Mouse (Mus musculus) forebrain, postnatal 0 days (tissue): ENCODE measurements around the gene Pcnt. TPM values are rescaled to one million over a fixed set of nuclear protein-coding genes. Genes with fewer than 3 reads are reported as not detected.
A peak's percentile ranks its signal among the peaks of the same experiment; 100 is the strongest.

Source experiments
- ATAC-seq: fragments of 200-750 bp; cut with Nextera tagmentation; 2 replicates; pipeline ENCODE4 v1.8.0; 2017; ENCODE audit warnings: mild to moderate bottlenecking, moderate library complexity
- DNase-seq: peaks from one replicate; pipeline ENCODE4 v3.0.0-alpha.2; 2015
- H3K27ac ChIP-seq: fragments of 300-500 bp; sonication (generic); 2 replicates; pipeline ENCODE4 v1.5.1; 2014; ENCODE audit warnings: low read depth, mild to moderate bottlenecking, antibody characterized with exemption, low read length, moderate library complexity, mixed read lengths
- H3K27me3 ChIP-seq: fragments of 300-500 bp; sonication (generic); 2 replicates; pipeline ENCODE4 v1.6.1; 2014; ENCODE audit warnings: mild to moderate bottlenecking, low read length, mixed read lengths; ENCODE audit not compliant: insufficient read depth
- H3K36me3 ChIP-seq: fragments of 300-500 bp; sonication (generic); 2 replicates; pipeline ENCODE4 v1.6.1; 2014; ENCODE audit warnings: mild to moderate bottlenecking, moderate library complexity; ENCODE audit not compliant: insufficient read depth
- H3K4me1 ChIP-seq: fragments of 300-500 bp; sonication (generic); 2 replicates; pipeline ENCODE4 v1.6.1; 2014; ENCODE audit warnings: antibody characterized with exemption; ENCODE audit not compliant: insufficient read depth
- H3K4me2 ChIP-seq: fragments of 300-500 bp; sonication (generic); 2 replicates; pipeline ENCODE4 v1.6.1; 2014; ENCODE audit warnings: low read depth, mild to moderate bottlenecking, moderate library complexity
- H3K4me3 ChIP-seq: fragments of 300-500 bp; sonication (generic); 2 replicates; pipeline ENCODE4 v1.5.1; 2014; ENCODE audit warnings: low read depth, low read length, mixed read lengths
- H3K9ac ChIP-seq: fragments of 300-500 bp; sonication (generic); 2 replicates; pipeline ENCODE4 v1.6.1; 2014; ENCODE audit warnings: mild to moderate bottlenecking
- H3K9me3 ChIP-seq: fragments of 300-500 bp; sonication (generic); 2 replicates; pipeline ENCODE4 v1.6.1; 2016; ENCODE audit warnings: low read length
- CTCF ChIP-seq: sonication (generic); IDR thresholded peaks from 2 replicates; pipeline ENCODE4 v1.5.1; 2016; ENCODE audit warnings: antibody characterized with exemption, control low read depth, low read depth
- WGBS: fragments of 180-500 bp; shearing (Covaris S2); extraction: QIAGEN DNeasy Blood & Tissue Kit; methylation state at CpG from one replicate; pipeline ENCODE4 v1.1.7; 2014; 5-methylcytosine and 5-hydroxymethylcytosine counted together
- polyA plus RNA-seq: library from polyadenylated mRNA; unstranded; fragments of >200 nt; fragmentation: Nextera tagmentation; extraction: Ambion mirVana; gene quantifications from 2 replicates; pipeline ENCODE4 v1.2.1, GENCODE M21; 2015
- total RNA-seq: library from RNA; depleted of rRNA; stranded (reverse); fragments of >200 nt; gene quantifications from 2 replicates; pipeline ENCODE4 v1.2.3, GENCODE M21; 2014

The Pcnt gene
- total and polyA plus RNA-seq, 2 experiments from 2014 or later, result 4.4 to 19.0 TPM

DNA sequence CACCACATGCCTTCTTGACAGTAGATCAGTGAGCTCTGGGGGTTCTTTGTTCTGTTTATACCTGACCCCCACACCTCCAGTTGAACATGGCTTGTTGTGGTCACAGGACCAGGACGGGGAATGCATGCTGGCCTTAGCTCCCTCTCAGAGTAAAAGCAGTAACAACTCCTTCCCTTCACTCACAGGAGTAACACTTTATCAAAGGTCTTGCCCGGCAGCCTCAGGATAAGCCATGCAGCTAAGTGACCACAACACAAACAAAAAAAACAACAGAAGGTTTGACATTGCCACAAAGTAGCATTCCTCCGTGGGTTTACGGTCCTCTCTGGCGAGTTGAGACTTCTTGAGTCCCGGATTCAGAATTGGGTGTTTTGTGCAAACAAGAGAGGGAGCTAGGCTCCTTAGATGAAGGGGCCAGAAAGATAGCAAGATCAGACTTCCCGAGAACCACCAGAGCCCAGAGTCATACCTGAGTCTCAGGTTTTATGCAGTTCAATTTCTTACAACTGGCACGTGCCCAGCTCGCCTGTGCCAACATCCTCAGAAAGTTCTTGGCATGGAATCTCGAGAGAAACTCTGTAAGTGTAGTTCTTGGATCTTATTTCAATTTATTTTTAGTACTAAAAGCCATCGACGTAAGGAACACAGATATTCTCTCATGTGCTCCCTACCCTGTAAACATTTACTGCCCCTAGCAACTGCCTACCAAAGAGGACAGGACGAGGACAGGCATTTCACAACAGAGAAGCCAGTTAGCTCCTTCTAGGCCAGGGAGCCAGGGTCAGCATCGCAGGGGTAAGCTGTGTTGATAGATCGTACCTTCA lies 5.0 kb upstream of the Pcnt start:
- ATAC-seq (no peak), DNase-seq (peak; percentile 2)
- Histone ChIP-seq H3K9me3 (no peaks in the 10 kb centered on the region), H3K27me3 (no peaks in the 10 kb centered on the region), H3K27ac (no peak overlapping the region), H3K4me3 (no peak overlapping the region), H3K4me2 (no peak overlapping the region), H3K36me3 (no peaks in the 10 kb centered on the region), H3K9ac (no peak overlapping the region), H3K4me1 (peaks cover 4% of the 10 kb centered on the region)
- no peak for TF ChIP-seq CTCF
- 80% methylated on average over 15 of the region's 15 CpGs for WGBS

DNA sequence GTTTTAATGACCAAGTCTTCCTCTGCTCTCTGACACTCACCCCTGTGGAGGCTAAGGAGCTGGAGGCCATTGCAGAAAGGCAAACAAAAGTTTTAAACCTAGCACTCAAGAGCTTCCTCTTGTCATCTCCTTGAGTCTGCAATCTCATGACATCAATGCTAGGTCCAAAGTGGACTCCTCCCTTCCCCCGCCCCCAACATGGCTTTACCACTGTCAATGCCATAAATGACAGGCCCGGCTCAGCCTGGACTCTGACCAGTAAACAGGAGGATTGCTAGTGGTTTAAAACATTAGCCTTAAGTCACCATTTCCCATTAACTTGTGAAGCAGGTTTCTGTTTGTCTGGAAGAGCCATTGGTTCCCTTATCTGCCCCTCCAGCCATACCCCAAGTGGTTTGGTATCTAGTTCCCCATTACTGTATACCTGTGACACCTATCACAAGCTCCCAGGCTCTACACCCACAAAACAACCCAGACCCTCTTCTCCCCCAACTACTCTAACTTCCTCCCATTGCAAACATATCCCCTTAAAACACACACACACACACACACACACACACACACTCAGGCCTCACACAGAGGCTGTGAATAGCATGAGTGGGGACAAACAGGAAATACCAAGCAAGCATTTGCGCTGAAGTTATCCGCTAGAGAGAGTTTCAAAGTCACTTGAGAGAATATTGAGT lies 3.6 kb upstream of the Pcnt start:
- Histone ChIP-seq H3K9ac (no peak overlapping the region), H3K9me3 (no peaks in the 10 kb centered on the region), H3K4me1 (peaks cover 4% of the 10 kb centered on the region), H3K27me3 (no peaks in the 10 kb centered on the region), H3K4me3 (no peak overlapping the region), H3K27ac (no peak overlapping the region), H3K4me2 (no peak overlapping the region), H3K36me3 (no peaks in the 10 kb centered on the region)
- DNase-seq (no peak), ATAC-seq (no peak)
- TF ChIP-seq CTCF, result no peak
- 85% methylated on average over 4 of the region's 4 CpGs for WGBS

- TF ChIP-seq CTCF, result no peak
- no peak within 1 kb of the TSS for H3K4me2 ChIP-seq
These were observed 2.3 kb downstream of the Pcnt start, which contains the start of gene AC141477.1 for GRCm38 (mm10) chr10:76440281-76440680. TSS of gene AC141477.1 (minus strand) at chr10:76440444.

DNA sequence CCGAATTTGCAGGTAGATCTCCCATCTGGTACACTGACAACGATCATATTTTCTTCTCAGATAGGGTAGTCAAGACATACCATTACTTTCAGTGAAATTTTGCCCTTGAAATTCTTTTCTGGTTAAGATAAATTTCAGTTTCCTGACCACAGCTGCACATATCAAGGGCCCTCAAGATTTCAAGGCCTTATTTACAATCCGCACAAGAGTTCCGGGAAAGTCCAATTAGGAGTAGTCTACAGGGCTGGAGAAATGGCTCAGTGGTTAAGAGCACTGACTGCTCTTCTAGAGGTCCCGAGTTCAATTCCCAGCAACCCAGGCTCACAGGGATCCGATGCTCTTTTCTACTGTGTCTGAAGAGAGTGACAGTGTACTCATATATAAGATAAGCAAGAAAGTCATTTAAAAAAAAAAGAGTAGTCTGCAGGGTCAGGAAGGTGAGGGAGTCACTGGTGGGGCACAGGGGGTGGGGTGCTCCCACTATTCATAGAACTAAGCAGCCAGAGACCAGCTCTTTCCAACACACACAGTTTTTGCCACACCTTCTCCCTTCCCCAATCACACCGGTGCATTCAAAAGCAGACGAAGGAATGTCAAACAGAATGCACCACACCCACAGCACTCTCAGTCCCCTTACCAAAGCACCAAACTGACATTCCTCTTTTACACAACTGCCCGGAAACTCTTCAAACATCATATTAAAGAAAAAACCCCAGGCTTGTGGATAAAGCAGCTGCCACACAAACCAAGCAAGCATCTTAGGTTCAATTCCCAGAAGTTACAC lies 3.3 kb downstream of the Pcnt start:
- Histone ChIP-seq H3K9me3 (no peaks in the 10 kb centered on the region), H3K4me3 (no peak overlapping the region), H3K4me1 (peaks cover 4% of the 10 kb centered on the region), H3K4me2 (no peak overlapping the region), H3K9ac (no peak overlapping the region), H3K36me3 (peaks cover 40% of the 10 kb centered on the region), H3K27me3 (no peaks in the 10 kb centered on the region), H3K27ac (no peak overlapping the region)
- no peak for DNase-seq
- WGBS, result 96% methylated on average over 9 of the region's 9 CpGs
- no peak for ATAC-seq
- no peak for TF ChIP-seq CTCF

More at GRCm38 (mm10) chr10:76440281-76440680, 2.3 kb downstream of the Pcnt start, which contains the start of gene AC141477.1:
- peaks cover 31% of the 10 kb centered on the region for H3K36me3 ChIP-seq
- H3K27ac ChIP-seq, result no peak within 1 kb of the TSS
- no peak within 1 kb of the TSS for H3K4me3 ChIP-seq
- ATAC-seq, result no peak
- DNase-seq, result no peak
- H3K9me3 ChIP-seq, result no peaks in the 10 kb centered on the region
- H3K4me1 ChIP-seq, result peaks cover 4% of the 10 kb centered on the region
- H3K27me3 ChIP-seq, result no peaks in the 10 kb centered on the region
- 96% methylated on average over 17 of the region's 17 CpGs for WGBS
- H3K9ac ChIP-seq, result no peak within 1 kb of the TSS

- H3K36me3 ChIP-seq, result peaks cover 86% of the 10 kb centered on the region
- no peaks in the 10 kb centered on the region for H3K9me3 ChIP-seq
- DNase-seq, result no peak
- H3K4me2 ChIP-seq, result no peak overlapping the region
- no peak overlapping the region for H3K4me3 ChIP-seq
- no peak for ATAC-seq
- H3K27ac ChIP-seq, result no peak overlapping the region
- H3K9ac ChIP-seq, result no peak overlapping the region
- TF ChIP-seq CTCF, result no peak
- no peaks in the 10 kb centered on the region for H3K4me1 ChIP-seq
- WGBS, result 87% methylated on average over 11 of the region's 11 CpGs
- H3K27me3 ChIP-seq, result no peaks in the 10 kb centered on the region
These were observed 8.7 kb downstream of the Pcnt start for GRCm38 (mm10) chr10:76433925-76434324.

GRCm38 (mm10) chr10:76425674-76426073 lies 16.9 kb downstream of the Pcnt start:
- Histone ChIP-seq H3K27me3 (no peaks in the 10 kb centered on the region), H3K36me3 (peaks cover 82% of the 10 kb centered on the region), H3K4me1 (no peaks in the 10 kb centered on the region), H3K27ac (no peak overlapping the region), H3K4me3 (no peak overlapping the region), H3K4me2 (no peak overlapping the region), H3K9me3 (no peaks in the 10 kb centered on the region), H3K9ac (no peak overlapping the region)
- no peak for TF ChIP-seq CTCF
- DNase-seq, result no peak
- ATAC-seq, result no peak
- WGBS, result 96% methylated on average over 7 of the region's 7 CpGs

GRCm38 (mm10) chr10:76416811-76417210 lies 25.8 kb downstream of the Pcnt start:
- WGBS, result 91% methylated on average over 12 of the region's 12 CpGs
- Histone ChIP-seq H3K4me3 (no peak overlapping the region), H3K4me2 (no peak overlapping the region), H3K36me3 (peaks cover 79% of the 10 kb centered on the region), H3K27ac (no peak overlapping the region), H3K4me1 (no peaks in the 10 kb centered on the region), H3K9me3 (no peaks in the 10 kb centered on the region), H3K9ac (no peak overlapping the region), H3K27me3 (no peaks in the 10 kb centered on the region)
- TF ChIP-seq CTCF, result no peak
- DNase-seq (no peak), ATAC-seq (no peak)
